Mouse (Mus musculus) erythroblast, embryonic 14.5 days (primary cell): ENCODE data around the gene Cpeb2. TPM values are rescaled to one million over a fixed set of nuclear protein-coding genes. Genes with fewer than 3 reads are reported as not detected.
A peak's percentile ranks its signal among the peaks of the same experiment; 100 is the strongest.

Experiments
- H3K27me3 ChIP-seq: 2 replicates; pipeline ENCODE4 v1.6.1; 2012; ENCODE audit warnings: inconsistent platforms; ENCODE audit not compliant: control insufficient read depth
- H3K36me3 ChIP-seq: 2 replicates; pipeline ENCODE4 v1.6.1; 2012; ENCODE audit warnings: mild to moderate bottlenecking, inconsistent platforms; ENCODE audit not compliant: control insufficient read depth
- H3K4me1 ChIP-seq: 2 replicates; pipeline ENCODE4 v1.6.1; 2012; ENCODE audit warnings: inconsistent platforms; ENCODE audit not compliant: control insufficient read depth
- H3K4me3 ChIP-seq: replicated peaks from 2 replicates; pipeline ENCODE3; 2012; ENCODE audit warnings: moderate library complexity, mild to moderate bottlenecking, inconsistent platforms
- H3K9me3 ChIP-seq: 2 replicates; pipeline ENCODE4 v1.6.1; 2012; ENCODE audit warnings: low read length, inconsistent platforms, mixed read lengths; ENCODE audit not compliant: control insufficient read depth
- GATA1 ChIP-seq: IDR thresholded peaks from 2 replicates; pipeline ENCODE4 v1.6.1; 2012; ENCODE audit warnings: low read length, inconsistent platforms, mixed read lengths
- TAL1 ChIP-seq: IDR thresholded peaks from 3 replicates; pipeline ENCODE4 v1.6.1; 2012; ENCODE audit warnings: low read length, inconsistent platforms, mixed read lengths
- polyA plus RNA-seq: library from polyadenylated mRNA; stranded (reverse); fragments of >175 nt; gene quantifications from 2 replicates; pipeline ENCODE4 v1.2.3, GENCODE M21; 2012

The Cpeb2 gene
- polyA plus RNA-seq: 0.03 and 0.07 TPM in 2 replicates

DNA sequence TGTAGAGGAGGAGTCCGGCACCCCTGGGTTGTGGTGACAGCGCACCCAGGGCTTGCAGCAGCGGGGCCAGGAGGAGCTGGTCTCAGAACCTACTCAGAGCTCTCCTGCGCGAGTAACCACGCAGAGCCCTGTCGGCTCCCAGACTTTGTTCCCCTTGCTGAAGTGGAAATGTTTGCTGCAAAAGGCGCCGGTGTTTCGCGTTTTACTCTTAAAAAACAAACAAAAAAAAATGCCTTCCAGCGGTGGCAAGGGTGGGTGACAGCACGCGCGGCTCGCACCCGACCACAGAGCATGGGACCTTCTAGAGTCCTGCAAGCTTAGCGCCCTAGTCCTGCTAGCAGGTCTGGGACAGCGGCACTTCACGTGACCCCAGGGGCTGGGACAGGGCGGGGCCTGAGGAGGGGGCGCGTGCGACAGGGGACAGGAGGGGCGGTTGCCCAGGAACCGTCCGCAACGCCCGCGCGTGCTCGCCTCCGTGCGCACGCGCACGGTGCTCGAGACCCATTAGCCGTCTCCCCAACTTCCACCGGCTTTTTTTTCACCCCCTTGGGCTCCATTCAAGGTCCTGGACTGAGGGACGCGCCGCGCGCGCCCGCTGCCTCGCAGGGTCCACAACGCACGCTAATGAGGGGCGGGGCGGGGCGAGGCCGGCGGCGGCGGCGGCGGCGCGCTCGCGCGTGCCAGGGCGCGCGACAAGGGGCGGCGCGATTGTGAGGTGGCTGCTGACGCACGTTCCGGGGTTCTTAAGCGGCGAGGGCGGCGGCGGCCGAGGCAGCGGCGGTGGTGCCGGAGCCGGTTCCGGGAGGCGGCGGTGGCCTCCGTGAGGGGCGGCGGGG, at the start of gene Cpeb2:
Cpeb2 (plus strand) TSS at position 691 of the 836 bp plus-strand sequence.
- H3K4me3 ChIP-seq: peak within 1 kb of the TSS; percentile 67
- H3K9me3 ChIP-seq: peaks cover 3% of the 10 kb centered on the region; the same call in 1 of the 2 replicates
- peaks cover 25% of the 10 kb centered on the region for H3K4me1 ChIP-seq
- peaks cover 86% of the 10 kb centered on the region for H3K27me3 ChIP-seq
- TF ChIP-seq GATA1: no peak
- H3K36me3 ChIP-seq: no peaks in the 10 kb centered on the region

DNA sequence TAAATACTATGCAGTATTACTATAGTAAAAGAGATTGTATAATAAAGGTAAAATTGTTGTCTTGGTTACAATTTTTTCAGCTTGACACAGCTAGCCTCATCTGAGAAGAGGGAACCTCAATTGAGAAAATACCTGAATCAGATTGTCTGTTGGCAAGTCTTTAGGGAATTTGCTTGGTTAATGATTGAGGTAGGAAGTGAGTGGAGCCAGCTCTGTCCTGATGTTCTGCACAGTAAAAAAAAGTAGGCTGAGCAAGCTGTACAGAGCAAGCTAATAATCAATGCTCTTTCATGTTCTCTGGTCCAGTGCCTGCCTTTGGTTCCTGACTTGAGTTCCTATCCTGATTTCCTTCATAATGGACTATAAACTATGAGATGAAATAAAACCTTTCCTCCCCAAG, 49.4 kb upstream of the Cpeb2 start:
- Histone ChIP-seq H3K4me3 (no peak overlapping the region), H3K9me3 (no peaks in the 10 kb centered on the region), H3K36me3 (no peaks in the 10 kb centered on the region), H3K4me1 (no peaks in the 10 kb centered on the region), H3K27me3 (no peaks in the 10 kb centered on the region)
- TF ChIP-seq GATA1 (no peak), TAL1 (no peak)

DNA sequence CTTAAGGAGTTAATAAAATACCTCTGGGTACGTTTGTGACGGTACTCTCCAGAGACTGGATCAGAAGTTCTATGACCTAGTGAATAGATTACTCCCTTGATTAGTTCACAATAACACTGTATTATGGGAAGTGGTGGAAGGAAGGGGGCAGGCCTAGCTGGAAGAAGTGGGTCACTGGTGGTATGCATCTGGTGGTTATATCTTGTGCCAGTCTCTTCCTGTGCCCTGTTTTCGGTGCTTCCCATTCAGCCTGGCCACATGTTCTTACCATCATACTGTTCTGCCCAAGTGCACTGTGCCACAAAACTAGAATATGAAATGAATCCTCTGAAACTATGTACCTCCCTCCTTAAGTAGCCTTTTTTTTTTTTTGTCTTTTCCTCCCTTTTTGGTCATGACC, 48.1 kb upstream of the Cpeb2 start:
- H3K36me3 ChIP-seq: no peaks in the 10 kb centered on the region
- H3K27me3 ChIP-seq: no peaks in the 10 kb centered on the region
- H3K4me1 ChIP-seq: no peaks in the 10 kb centered on the region
- no peaks in the 10 kb centered on the region for H3K9me3 ChIP-seq
- TF ChIP-seq GATA1 (no peak), TAL1 (no peak)
- no peak overlapping the region for H3K4me3 ChIP-seq

DNA sequence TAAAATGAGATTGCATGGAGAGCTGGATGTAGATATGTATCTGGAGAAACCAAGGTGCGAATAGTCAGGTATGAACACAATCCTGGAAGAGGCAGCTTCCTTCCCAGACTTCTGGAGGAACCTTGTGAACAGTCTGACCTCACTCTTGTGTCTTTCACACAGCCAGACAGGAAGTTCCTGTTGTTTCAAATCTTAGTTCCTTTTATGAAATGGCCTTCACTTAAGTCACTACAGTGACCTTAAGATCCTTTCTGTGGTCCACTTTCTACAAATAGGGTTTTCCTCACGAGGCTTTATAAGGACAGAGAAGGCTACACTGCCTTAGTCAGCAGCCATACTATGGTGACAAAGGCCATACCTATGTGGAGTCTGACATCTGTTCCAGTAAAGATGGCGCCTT, 47.5 kb upstream of the Cpeb2 start:
- no peak overlapping the region for H3K4me3 ChIP-seq
- H3K4me1 ChIP-seq: no peaks in the 10 kb centered on the region
- TF ChIP-seq GATA1 (no peak), TAL1 (no peak)
- no peaks in the 10 kb centered on the region for H3K36me3 ChIP-seq
- no peaks in the 10 kb centered on the region for H3K27me3 ChIP-seq
- H3K9me3 ChIP-seq: no peaks in the 10 kb centered on the region

DNA sequence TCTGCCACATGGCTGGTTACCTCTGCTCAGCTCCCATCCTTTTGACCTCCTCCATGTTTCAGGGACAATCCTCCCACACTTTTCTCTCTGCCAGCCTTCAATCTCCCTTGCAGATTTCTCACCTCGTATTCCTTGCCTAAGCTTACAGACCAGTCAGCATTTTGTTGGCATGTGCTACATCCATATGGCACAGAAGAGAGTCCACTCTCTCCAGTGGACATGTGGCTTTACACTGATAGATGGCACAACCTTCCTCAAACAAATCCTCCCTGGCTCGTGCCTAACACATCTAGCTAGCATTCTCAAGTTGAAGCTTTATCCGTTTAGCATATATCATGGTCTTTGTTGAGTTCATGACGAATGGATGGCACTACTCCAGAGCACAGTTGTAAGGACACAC, 32.3 kb upstream of the Cpeb2 start:
- no peaks in the 10 kb centered on the region for H3K36me3 ChIP-seq
- H3K4me1 ChIP-seq: no peaks in the 10 kb centered on the region
- no peaks in the 10 kb centered on the region for H3K9me3 ChIP-seq
- no peak for TF ChIP-seq GATA1
- TF ChIP-seq TAL1: no peak
- no peaks in the 10 kb centered on the region for H3K27me3 ChIP-seq
- no peak overlapping the region for H3K4me3 ChIP-seq

DNA sequence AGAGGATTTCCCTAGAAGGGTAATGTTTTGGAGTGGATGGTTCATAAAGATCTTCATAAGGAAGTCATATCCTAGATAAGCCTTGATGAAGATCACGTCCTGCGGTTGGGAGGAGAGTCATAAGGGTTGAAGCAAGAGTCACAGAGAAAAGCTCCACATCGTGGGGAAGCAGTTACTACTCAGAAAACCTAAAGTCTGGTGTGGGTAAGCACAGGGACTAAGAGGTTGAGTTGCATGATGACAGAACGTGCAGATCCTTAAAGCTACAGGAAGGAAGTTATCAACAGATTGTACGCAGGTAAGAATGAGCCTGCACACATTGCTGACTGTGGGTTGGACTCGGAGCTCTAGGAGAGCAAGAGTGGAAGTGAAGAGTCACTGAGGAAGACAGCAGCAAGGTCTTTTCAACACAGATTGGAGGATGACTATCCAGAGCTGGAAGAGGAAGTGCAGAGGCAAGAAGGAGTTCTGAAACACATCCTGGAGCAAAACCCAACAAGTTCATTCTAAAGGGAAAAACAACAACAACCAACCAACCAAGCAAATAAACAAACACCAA, 26.4 kb upstream of the Cpeb2 start:
- H3K4me3 ChIP-seq: no peak overlapping the region
- TF ChIP-seq TAL1 (no peak), GATA1 (no peak)
- H3K36me3 ChIP-seq: no peaks in the 10 kb centered on the region
- H3K9me3 ChIP-seq: no peaks in the 10 kb centered on the region
- no peaks in the 10 kb centered on the region for H3K4me1 ChIP-seq
- no peaks in the 10 kb centered on the region for H3K27me3 ChIP-seq

DNA sequence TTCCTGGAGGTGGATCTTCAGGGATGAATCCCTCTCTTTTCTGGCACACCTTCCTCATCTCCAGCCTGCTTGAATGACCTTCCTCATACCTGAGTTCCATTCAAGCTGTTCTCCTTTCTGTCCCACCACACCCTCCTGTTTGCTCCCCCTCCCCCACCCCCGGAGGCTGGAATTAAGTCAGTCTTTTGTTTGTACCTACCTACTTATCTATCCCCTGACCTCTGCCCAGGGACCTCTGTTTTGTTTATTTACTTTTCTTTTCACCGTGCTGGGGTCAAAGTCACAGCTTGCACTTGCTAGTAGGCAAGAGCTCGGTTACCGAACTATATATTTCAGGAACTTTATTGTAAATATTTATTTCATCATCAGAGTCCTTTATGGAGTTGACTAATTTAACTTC, 15.5 kb upstream of the Cpeb2 start:
- no peaks in the 10 kb centered on the region for H3K27me3 ChIP-seq
- H3K4me3 ChIP-seq: no peak overlapping the region
- no peaks in the 10 kb centered on the region for H3K36me3 ChIP-seq
- no peaks in the 10 kb centered on the region for H3K4me1 ChIP-seq
- no peaks in the 10 kb centered on the region for H3K9me3 ChIP-seq
- TF ChIP-seq GATA1 (no peak), TAL1 (no peak)

DNA sequence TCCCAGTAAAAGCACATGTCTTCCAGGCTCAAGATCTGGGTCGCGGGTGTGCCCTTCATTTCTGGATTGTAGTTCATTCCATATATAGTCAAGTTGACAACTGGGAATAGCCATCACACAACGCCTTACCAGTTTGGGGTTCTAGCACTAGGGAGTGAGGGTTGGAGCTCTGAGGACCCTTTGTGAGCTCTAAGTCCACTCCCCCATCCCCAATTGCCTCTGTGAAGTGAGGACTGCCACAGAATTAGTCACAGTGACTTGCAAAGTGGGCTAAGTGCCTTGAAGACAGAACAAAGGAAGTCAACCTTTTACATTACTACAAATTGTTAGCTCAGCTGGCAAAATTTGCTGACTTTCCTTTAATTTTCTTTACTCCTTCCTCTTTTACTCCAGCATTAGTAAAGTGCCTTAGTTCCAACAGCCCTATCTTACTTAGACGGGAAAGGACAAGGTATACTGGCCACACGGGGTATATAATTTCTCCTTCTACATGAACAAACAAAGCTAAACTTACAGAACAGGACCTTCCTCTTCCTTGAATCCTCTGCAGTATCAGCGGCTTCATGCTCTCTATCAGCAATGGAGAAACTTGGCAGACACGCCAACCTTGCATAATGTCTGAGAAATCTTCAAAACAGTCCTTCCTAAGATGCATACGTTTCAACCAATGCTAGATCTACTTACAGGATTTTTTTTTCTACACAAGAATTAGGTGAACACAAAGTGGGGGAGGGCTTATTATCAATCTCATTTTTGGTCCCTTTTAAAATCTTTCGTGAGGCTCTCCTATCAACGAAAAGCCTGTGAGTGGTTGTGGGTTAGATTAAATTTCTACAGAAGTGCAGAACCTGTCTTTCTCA, 14.8 kb upstream of the Cpeb2 start:
- H3K4me3 ChIP-seq: no peak overlapping the region
- TF ChIP-seq GATA1 (no peak), TAL1 (no peak)
- no peaks in the 10 kb centered on the region for H3K4me1 ChIP-seq
- H3K36me3 ChIP-seq: no peaks in the 10 kb centered on the region
- no peaks in the 10 kb centered on the region for H3K9me3 ChIP-seq
- no peaks in the 10 kb centered on the region for H3K27me3 ChIP-seq

DNA sequence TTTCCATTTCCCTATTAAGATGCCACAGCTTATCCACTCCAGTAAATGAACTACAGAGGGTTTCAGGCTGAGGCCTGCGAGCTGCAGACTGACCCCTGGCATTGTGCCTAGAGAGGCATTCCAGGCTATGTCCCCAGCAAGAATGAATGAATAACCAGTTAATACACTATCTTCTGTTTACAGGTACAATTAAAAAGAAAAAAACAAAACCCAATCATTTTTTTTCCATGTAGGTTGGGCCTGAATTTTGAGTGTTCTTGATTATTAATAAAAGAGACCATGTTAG, 14.2 kb upstream of the Cpeb2 start:
- no peak overlapping the region for H3K4me3 ChIP-seq
- TF ChIP-seq GATA1 (no peak), TAL1 (no peak)
- no peaks in the 10 kb centered on the region for H3K9me3 ChIP-seq
- no peaks in the 10 kb centered on the region for H3K27me3 ChIP-seq
- H3K4me1 ChIP-seq: no peaks in the 10 kb centered on the region
- no peaks in the 10 kb centered on the region for H3K36me3 ChIP-seq
